Mouse (Mus musculus) heart, adult 18-20 months (tissue): ENCODE results near the gene Thop1. TPM values are rescaled to one million over a fixed set of nuclear protein-coding genes. Genes with fewer than 3 reads are reported as not detected.
"Not testable (repeated sequence)": the region's sequence is repeated elsewhere in the genome, so short reads cannot be mapped to it uniquely, and the experiment has no call there.

ENCODE experiments used
- DNase-seq, 2 experiments: peaks; one replicate each; pipeline ENCODE4 v3.0.0; 2021 to 2022; ENCODE audit warnings: mixed read lengths in 1 of 2
- long read RNA-seq, 2 experiments: library from polyadenylated mRNA; stranded (forward); transcript quantifications; one replicate each; pipeline ENCODE4 v2.0.0; 2021
- total RNA-seq, 2 experiments: library from RNA; stranded (reverse); gene quantifications; 2 replicates each; pipeline ENCODE4 v1.2.3; 2021

Gene Thop1
- total RNA-seq = 10 to 100 TPM; 12.8 to 14.8 TPM
- long read RNA-seq, experiment 1, transcript Thop1-201 (13 exons, 2,832 nt) = major isoform, 21 of 24 reads
- long read RNA-seq, experiment 1, partial matches to known transcripts = 1 of 24 reads
- long read RNA-seq, experiment 1, other reads (novel, unspliced or antisense) = 2 of 24 reads
- long read RNA-seq, experiment 2, transcript Thop1-201 (13 exons, 2,832 nt) = major isoform, 7 of 10 reads
- long read RNA-seq, experiment 2, partial matches to known transcripts = 2 of 10 reads
- long read RNA-seq, experiment 2, other reads (novel, unspliced or antisense) = 1 of 10 reads

DNA sequence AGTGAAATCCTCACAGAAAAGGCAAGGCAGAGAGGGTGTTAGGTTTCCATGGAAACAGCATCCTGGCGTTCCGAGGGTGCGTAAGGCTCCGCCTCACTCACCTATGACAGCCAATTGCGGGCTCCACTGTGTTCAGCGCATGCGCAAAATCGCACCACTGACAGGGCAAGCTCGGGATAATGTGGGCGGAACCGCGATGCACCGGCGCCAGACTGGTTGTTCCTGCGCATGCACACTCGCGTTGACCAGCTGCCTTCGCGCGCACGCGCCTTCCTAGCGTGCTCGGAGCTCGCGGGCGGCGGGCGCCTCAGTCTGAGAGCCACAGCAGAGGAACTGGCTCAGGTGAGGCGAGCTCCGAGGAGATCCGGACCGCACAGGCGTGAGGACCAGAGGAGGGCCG lies at the start of gene Thop1:
Gene Thop1 (plus strand): TSS at position 200 of the 400 bp plus-strand sequence.
- DNase-seq = peak; percentile 97 to 99

GRCm38 (mm10) chr10:81020207-81020606 lies 49.6 kb upstream of the Thop1 start:
- no peak for DNase-seq

- no peak for DNase-seq
Observed at GRCm38 (mm10) chr10:81021547-81022110, 48.2 kb upstream of the Thop1 start.

DNA sequence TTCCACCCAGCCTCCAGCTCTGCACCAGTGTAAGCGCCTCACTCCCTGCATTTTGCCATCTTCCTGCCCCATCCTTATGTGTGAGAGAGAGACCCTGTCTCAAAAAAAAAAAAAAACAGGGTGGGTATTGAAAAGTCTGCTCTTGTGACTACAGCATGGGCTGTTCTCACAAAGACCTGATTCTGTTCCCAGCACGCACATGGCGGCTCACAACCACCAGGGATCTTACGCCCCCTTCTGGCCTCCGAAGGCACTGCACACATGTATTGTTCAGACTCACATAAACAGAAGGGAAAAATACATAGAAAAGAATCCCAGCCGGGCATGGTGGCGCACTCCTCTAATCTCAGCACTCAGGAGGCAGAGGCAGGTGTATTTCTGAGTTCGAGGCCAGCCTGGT lies 47.1 kb upstream of the Thop1 start:
- DNase-seq = no peak

DNA sequence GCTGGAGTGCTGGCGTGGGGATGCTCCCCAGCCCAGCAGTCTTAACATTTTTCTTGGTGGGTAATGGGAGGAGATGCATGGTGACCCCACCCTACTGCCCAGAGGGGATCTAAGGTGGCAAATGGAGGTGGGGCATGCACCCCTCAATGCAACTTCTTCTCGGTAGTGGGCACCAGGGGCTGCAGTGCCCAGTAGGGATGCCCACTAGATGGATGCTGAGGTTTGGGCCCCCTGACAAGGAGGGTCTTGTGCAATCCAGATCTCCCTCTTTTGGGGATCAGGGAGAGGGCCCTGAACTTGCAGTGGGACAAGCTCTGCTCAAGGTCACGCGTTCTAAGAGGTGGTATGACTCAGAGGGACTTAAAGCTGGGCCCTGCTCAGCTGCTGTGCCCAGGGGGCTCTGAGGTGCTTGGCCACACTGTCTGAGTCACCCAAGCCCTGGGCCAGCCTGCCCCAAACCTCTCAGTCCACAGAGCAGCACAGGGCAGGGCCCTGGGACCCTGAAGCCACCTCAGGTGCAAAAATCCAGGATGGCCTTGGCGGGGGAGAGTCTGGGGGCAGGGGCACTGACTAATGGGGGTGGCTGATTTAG lies 45.4 kb upstream of the Thop1 start:
- DNase-seq = no peak

DNA sequence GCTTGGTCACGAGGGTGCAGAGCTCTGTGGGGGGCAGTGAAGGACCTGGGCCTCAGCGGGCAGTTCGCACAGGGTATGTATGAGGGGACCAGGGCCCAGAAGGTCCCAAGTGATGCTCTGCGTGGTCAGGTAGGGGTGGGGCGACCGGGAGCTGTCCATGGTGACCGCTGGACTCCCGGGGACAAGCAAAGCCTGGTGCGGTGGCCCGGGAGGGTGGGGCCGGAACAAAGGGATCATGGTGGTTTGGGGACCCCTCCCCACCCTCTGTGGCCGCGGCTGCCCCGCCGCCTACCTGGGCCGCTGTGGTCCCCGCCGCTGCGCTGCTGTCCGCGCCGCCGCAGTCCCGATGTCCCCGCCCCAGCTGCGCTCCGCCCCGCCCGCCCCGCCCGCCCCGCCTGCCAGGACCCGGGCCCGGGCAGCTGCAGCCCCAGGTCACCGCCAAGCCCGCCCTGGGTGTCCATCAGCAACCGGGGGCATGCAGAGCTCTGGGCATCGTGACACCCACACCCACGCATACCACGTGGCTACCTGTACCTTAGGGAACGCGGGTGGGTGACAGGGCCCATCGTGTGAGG lies 44.7 kb upstream of the Thop1 start:
- DNase-seq = no peak

GRCm38 (mm10) chr10:81025639-81026275 lies 44.1 kb upstream of the Thop1 start, which contains the start of gene Diras1:
TSS of gene Diras1 (minus strand) at chr10:81025662.
- no peak for DNase-seq

GRCm38 (mm10) chr10:81026857-81027256 lies 43.0 kb upstream of the Thop1 start:
- DNase-seq = no peak

GRCm38 (mm10) chr10:81027331-81027730 lies 42.5 kb upstream of the Thop1 start:
- DNase-seq = peak; percentile 48 to 65

GRCm38 (mm10) chr10:81028219-81028618 lies 41.6 kb upstream of the Thop1 start:
- no peak for DNase-seq

DNA sequence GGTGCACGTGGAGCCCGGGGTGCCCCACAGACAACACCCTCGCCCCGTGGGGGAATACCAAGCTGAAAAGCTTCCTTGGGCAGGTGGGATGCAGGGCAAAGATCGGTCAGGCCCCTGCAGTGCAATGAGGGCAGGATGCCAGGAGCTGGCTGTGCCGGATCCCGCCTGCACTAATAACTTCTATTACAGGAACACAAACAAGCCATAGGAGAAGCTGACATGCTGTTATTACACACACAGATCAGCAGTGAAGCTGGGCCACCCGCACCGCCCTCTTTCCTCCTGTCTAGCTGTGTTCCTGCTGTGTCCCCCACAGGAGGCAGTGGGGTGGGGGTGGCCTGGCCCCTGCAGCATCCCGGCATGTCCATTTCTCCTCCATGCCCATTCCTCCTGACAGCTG lies 40.8 kb upstream of the Thop1 start:
- DNase-seq = no peak

GRCm38 (mm10) chr10:81033586-81033985 lies 36.2 kb upstream of the Thop1 start:
- DNase-seq = no peak

- DNase-seq = no peak
Observed at GRCm38 (mm10) chr10:81036251-81036650, 33.6 kb upstream of the Thop1 start.

GRCm38 (mm10) chr10:81036988-81037580 lies 32.8 kb upstream of the Thop1 start, which contains the start of gene Slc39a3:
TSS of gene Slc39a3 (minus strand) at chr10:81037426.
- peak; percentile 98 to 100 for DNase-seq

- DNase-seq = peak; percentile 57 to 82
Observed at GRCm38 (mm10) chr10:81041458-81042175, 28.2 kb upstream of the Thop1 start.

- DNase-seq = not testable (repeated sequence)
Observed at GRCm38 (mm10) chr10:81045246-81045645, 24.6 kb upstream of the Thop1 start.

DNA sequence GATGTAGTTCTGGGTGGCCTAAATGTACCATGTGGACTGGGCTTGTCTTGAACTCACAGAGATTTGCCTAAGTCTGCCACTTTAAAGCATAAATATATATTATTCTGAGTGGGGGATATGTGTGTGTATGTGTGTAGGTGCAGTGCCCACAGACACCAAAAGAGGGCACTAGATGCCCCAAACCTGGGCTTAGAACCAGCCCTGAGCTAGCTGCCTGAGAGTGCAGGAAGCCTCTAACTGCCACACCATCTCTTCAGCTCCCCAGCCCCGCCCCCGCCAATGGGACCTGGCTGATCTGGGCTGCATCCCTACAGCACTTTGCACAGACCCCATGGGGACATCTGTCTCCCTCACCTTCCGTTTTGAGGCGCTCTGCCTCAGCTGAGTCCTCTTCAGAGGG lies 19.2 kb upstream of the Thop1 start:
- DNase-seq = no peak

GRCm38 (mm10) chr10:81051133-81051532 lies 18.7 kb upstream of the Thop1 start:
- DNase-seq = no peak

- DNase-seq = no peak
Observed at GRCm38 (mm10) chr10:81052577-81052976, 17.3 kb upstream of the Thop1 start.

DNA sequence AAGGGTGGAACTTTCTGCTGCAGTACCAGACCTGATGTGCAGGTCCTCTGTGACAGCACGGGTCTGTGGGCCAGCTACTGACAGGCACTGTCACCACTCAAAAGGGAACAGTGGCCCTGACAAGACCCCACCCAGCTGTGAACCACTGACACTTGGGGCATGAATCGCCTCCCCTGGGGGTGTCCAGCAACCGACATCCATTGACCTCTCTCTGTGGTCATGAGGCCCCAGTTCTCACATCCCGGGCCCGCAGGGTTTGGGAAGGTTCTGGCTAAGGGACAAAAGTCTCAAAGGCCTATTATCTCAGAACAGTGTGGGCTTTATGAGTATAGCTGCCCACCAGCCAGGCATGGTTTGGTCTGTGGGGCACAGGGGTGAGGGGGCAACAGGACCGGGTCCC lies 14.7 kb upstream of the Thop1 start:
- no peak for DNase-seq

- DNase-seq = not testable (repeated sequence)
Observed at GRCm38 (mm10) chr10:81055802-81056340, 14.0 kb upstream of the Thop1 start.
